Mouse (Mus musculus): ENCODE data around the gene Chaf1a. TPM values are rescaled to one million over a fixed set of nuclear protein-coding genes. Genes with fewer than 3 reads are reported as not detected.

Chaf1a gene
- polyA plus RNA-seq, 1 experiment from 2014 or later = 4.8 TPM

- 0 out of 2 replicates have a peak, but pooled peaks have one; percentile 1 for TF ChIP-seq CTCF (IDR thresholded peaks at IDR 0.05; ENCODE audit: low read depth)
- H3K27ac ChIP-seq (ENCODE audit: low read depth, low read length) = no peak overlapping the region
- H3K27me3 ChIP-seq (replicated peaks; ENCODE audit: control insufficient read depth, insufficient read depth, low read length) = no peaks in the 10 kb centered on the region
- H3K9me3 ChIP-seq (ENCODE audit: control insufficient read depth) = no peaks in the 10 kb centered on the region
- no peak overlapping the region for H3K4me3 ChIP-seq (ENCODE audit: low read depth, low read length)
- H3K36me3 ChIP-seq (ENCODE audit: control insufficient read depth, insufficient read depth) = peaks cover 3% of the 10 kb centered on the region; the same call in 1 of the 2 replicates
- ATAC-seq = no peak
- H3K9ac ChIP-seq (ENCODE audit: low read depth, low read length) = 0 out of 2 replicates have a peak overlapping the region, but pooled peaks have one; percentile 66
- H3K4me2 ChIP-seq (replicated peaks; ENCODE audit: low read depth) = peak overlapping the region; percentile 97
- H3K4me1 ChIP-seq (replicated peaks; ENCODE audit: control insufficient read depth, insufficient read depth, low read length) = no peaks in the 10 kb centered on the region
- WGBS = 17% methylated on average over 8 of the region's 8 CpGs
These were observed 40.7 kb downstream of the Chaf1a start for GRCm38 (mm10) chr17:56080781-56081585.

- Histone ChIP-seq H3K4me1 (replicated peaks; ENCODE audit: control insufficient read depth, insufficient read depth, low read length) (no peaks in the 10 kb centered on the region), H3K9ac (ENCODE audit: low read depth, low read length) (no peak overlapping the region), H3K27ac (ENCODE audit: low read depth, low read length) (no peak overlapping the region), H3K4me2 (replicated peaks; ENCODE audit: low read depth) (no peak overlapping the region), H3K9me3 (ENCODE audit: control insufficient read depth) (no peaks in the 10 kb centered on the region), H3K27me3 (replicated peaks; ENCODE audit: control insufficient read depth, insufficient read depth, low read length) (no peaks in the 10 kb centered on the region), H3K4me3 (ENCODE audit: low read depth, low read length) (no peak overlapping the region), H3K36me3 (ENCODE audit: control insufficient read depth, insufficient read depth) (peaks cover 37% of the 10 kb centered on the region)
- WGBS = 75% methylated on average over 1 of the region's 1 CpGs
- no peak for TF ChIP-seq CTCF (IDR thresholded peaks at IDR 0.05; ENCODE audit: low read depth)
- no peak for ATAC-seq
These were observed 52.1 kb downstream of the Chaf1a start for GRCm38 (mm10) chr17:56092312-56092711.

- Histone ChIP-seq H3K4me2 (replicated peaks; ENCODE audit: low read depth) (no peak overlapping the region), H3K9ac (ENCODE audit: low read depth, low read length) (no peak overlapping the region), H3K27me3 (replicated peaks; ENCODE audit: control insufficient read depth, insufficient read depth, low read length) (no peaks in the 10 kb centered on the region), H3K4me3 (ENCODE audit: low read depth, low read length) (no peak overlapping the region), H3K36me3 (ENCODE audit: control insufficient read depth, insufficient read depth) (peaks cover 42% of the 10 kb centered on the region), H3K27ac (ENCODE audit: low read depth, low read length) (no peak overlapping the region), H3K4me1 (replicated peaks; ENCODE audit: control insufficient read depth, insufficient read depth, low read length) (no peaks in the 10 kb centered on the region), H3K9me3 (ENCODE audit: control insufficient read depth) (no peaks in the 10 kb centered on the region)
- WGBS = 96% methylated on average over 1 of the region's 1 CpGs
- TF ChIP-seq CTCF (IDR thresholded peaks at IDR 0.05; ENCODE audit: low read depth) = no peak
- ATAC-seq = no peak
These were observed 52.6 kb downstream of the Chaf1a start for GRCm38 (mm10) chr17:56092794-56093193.

- no peak for TF ChIP-seq CTCF (IDR thresholded peaks at IDR 0.05; ENCODE audit: low read depth)
- Histone ChIP-seq H3K4me3 (ENCODE audit: low read depth, low read length) (no peak overlapping the region), H3K9me3 (ENCODE audit: control insufficient read depth) (no peaks in the 10 kb centered on the region), H3K36me3 (ENCODE audit: control insufficient read depth, insufficient read depth) (peaks cover 76% of the 10 kb centered on the region), H3K27me3 (replicated peaks; ENCODE audit: control insufficient read depth, insufficient read depth, low read length) (no peaks in the 10 kb centered on the region), H3K27ac (ENCODE audit: low read depth, low read length) (no peak overlapping the region), H3K4me1 (replicated peaks; ENCODE audit: control insufficient read depth, insufficient read depth, low read length) (no peaks in the 10 kb centered on the region), H3K4me2 (replicated peaks; ENCODE audit: low read depth) (no peak overlapping the region), H3K9ac (ENCODE audit: low read depth, low read length) (no peak overlapping the region)
- 88% methylated on average over 12 of the region's 12 CpGs for WGBS
- no peak for ATAC-seq
These were observed 56.6 kb downstream of the Chaf1a start for GRCm38 (mm10) chr17:56096883-56097282.

GRCm38 (mm10) chr17:56098180-56098579 lies 57.9 kb downstream of the Chaf1a start:
- Histone ChIP-seq H3K27ac (ENCODE audit: low read depth, low read length) (no peak overlapping the region), H3K9ac (ENCODE audit: low read depth, low read length) (no peak overlapping the region), H3K4me1 (replicated peaks; ENCODE audit: control insufficient read depth, insufficient read depth, low read length) (no peaks in the 10 kb centered on the region), H3K9me3 (ENCODE audit: control insufficient read depth) (no peaks in the 10 kb centered on the region), H3K4me2 (replicated peaks; ENCODE audit: low read depth) (no peak overlapping the region), H3K4me3 (ENCODE audit: low read depth, low read length) (no peak overlapping the region), H3K27me3 (replicated peaks; ENCODE audit: control insufficient read depth, insufficient read depth, low read length) (no peaks in the 10 kb centered on the region), H3K36me3 (ENCODE audit: control insufficient read depth, insufficient read depth) (peaks cover 78% of the 10 kb centered on the region)
- 88% methylated on average over 8 of the region's 8 CpGs for WGBS
- no peak for TF ChIP-seq CTCF (IDR thresholded peaks at IDR 0.05; ENCODE audit: low read depth)
- no peak for ATAC-seq

GRCm38 (mm10) chr17:56098711-56099572 lies 58.7 kb downstream of the Chaf1a start:
- Histone ChIP-seq H3K27ac (ENCODE audit: low read depth, low read length) (no peak overlapping the region), H3K36me3 (ENCODE audit: control insufficient read depth, insufficient read depth) (peaks cover 74% of the 10 kb centered on the region)

More at GRCm38 (mm10) chr17:56098711-56099572, 58.7 kb downstream of the Chaf1a start:
- 86% methylated on average over 15 of the region's 15 CpGs for WGBS
- no peak overlapping the region for H3K9ac ChIP-seq (ENCODE audit: low read depth, low read length)
- H3K4me3 ChIP-seq (ENCODE audit: low read depth, low read length) = no peak overlapping the region
- no peaks in the 10 kb centered on the region for H3K9me3 ChIP-seq (ENCODE audit: control insufficient read depth)
- H3K4me2 ChIP-seq (replicated peaks; ENCODE audit: low read depth) = no peak overlapping the region
- H3K4me1 ChIP-seq (replicated peaks; ENCODE audit: control insufficient read depth, insufficient read depth, low read length) = no peaks in the 10 kb centered on the region
- no peaks in the 10 kb centered on the region for H3K27me3 ChIP-seq (replicated peaks; ENCODE audit: control insufficient read depth, insufficient read depth, low read length)
- no peak for ATAC-seq
- TF ChIP-seq CTCF (IDR thresholded peaks at IDR 0.05; ENCODE audit: low read depth) = peak; percentile 45
